Mouse (Mus musculus): Measurements from ENCODE around the gene Eif4e.
"Not testable (repeated sequence)": the region's sequence is repeated elsewhere in the genome, so short reads cannot be mapped to it uniquely, and the experiment has no call there.

Gene Eif4e

GRCm38 (mm10) chr3:138519218-138519617, 6.8 kb upstream of the Eif4e start:
- no peak for DNase-seq

- no peak for DNase-seq
Observed at GRCm38 (mm10) chr3:138523956-138524355, 2.0 kb upstream of the Eif4e start.

- DNase-seq = no peak
Observed at GRCm38 (mm10) chr3:138525494-138525893, 485 bp upstream of the Eif4e start.

GRCm38 (mm10) chr3:138526916-138527666, 1.1 kb downstream of the Eif4e start:
- DNase-seq = peak; percentile 99

GRCm38 (mm10) chr3:138527667-138528231, 1.8 kb downstream of the Eif4e start:
- DNase-seq = peak; percentile 90

GRCm38 (mm10) chr3:138528265-138528664, 2.3 kb downstream of the Eif4e start:
- no peak for DNase-seq

GRCm38 (mm10) chr3:138530578-138531478, 4.8 kb downstream of the Eif4e start:
- no peak for DNase-seq

- DNase-seq = no peak
Observed at GRCm38 (mm10) chr3:138531479-138532181, 5.7 kb downstream of the Eif4e start.

GRCm38 (mm10) chr3:138532764-138533163, 6.8 kb downstream of the Eif4e start:
- DNase-seq = no peak

GRCm38 (mm10) chr3:138536031-138536430, 10.1 kb downstream of the Eif4e start:
- no peak for DNase-seq

- DNase-seq = no peak
Observed at GRCm38 (mm10) chr3:138542621-138543020, 16.6 kb downstream of the Eif4e start.

GRCm38 (mm10) chr3:138544117-138544516, 18.1 kb downstream of the Eif4e start:
- no peak for DNase-seq

GRCm38 (mm10) chr3:138546678-138547077, 20.7 kb downstream of the Eif4e start:
- no peak for DNase-seq

- no peak for DNase-seq
Observed at GRCm38 (mm10) chr3:138549045-138549444, 23.1 kb downstream of the Eif4e start.

- DNase-seq = no peak
Observed at GRCm38 (mm10) chr3:138550336-138551123, 24.6 kb downstream of the Eif4e start.

- DNase-seq = not testable (repeated sequence)
Observed at GRCm38 (mm10) chr3:138555279-138555678, 29.3 kb downstream of the Eif4e start.

GRCm38 (mm10) chr3:138558529-138558928, 32.5 kb downstream of the Eif4e start:
- peak; percentile 47 for DNase-seq

GRCm38 (mm10) chr3:138560242-138560641, 34.3 kb downstream of the Eif4e start:
- no peak for DNase-seq

- no peak for DNase-seq
Observed at GRCm38 (mm10) chr3:138560886-138561285, 34.9 kb downstream of the Eif4e start.

- no peak for DNase-seq
Observed at GRCm38 (mm10) chr3:138578867-138579266, 52.9 kb downstream of the Eif4e start.

- DNase-seq = no peak
Observed at GRCm38 (mm10) chr3:138586213-138586612, 60.2 kb downstream of the Eif4e start.

GRCm38 (mm10) chr3:138587137-138587536, 61.2 kb downstream of the Eif4e start:
- no peak for DNase-seq
